Mouse (Mus musculus) adipose tissue, adult 10 weeks (tissue): ENCODE results near the gene Zfp473. TPM values are rescaled to one million over a fixed set of nuclear protein-coding genes. Genes with fewer than 3 reads are reported as not detected.

Source experiments
- polyA plus RNA-seq: library from polyadenylated mRNA; stranded (reverse); fragments of 350-450 nt; fragmentation: Illumina TruSeq; extraction: RNeasy Lipid Tissue Mini Kit (QIAGEN cat#74804); gene quantifications from one replicate; pipeline ENCODE4 v1.2.3, GENCODE M21; 2014; ENCODE audit warnings: low read depth, low replicate concordance

Zfp473 gene
- 0.26 TPM for polyA plus RNA-seq

GRCm38 (mm10) chr7:44750950-44751349 is at the start of gene Zfp473:
TSS of gene Zfp473 (minus strand) at chr7:44751050.

GRCm38 (mm10) chr7:44748101-44749044 is 2.5 kb downstream of the Zfp473 start, which contains the start of gene Vrk3:
TSS of gene Vrk3 (plus strand) at chr7:44748413.

GRCm38 (mm10) chr7:44708574-44708973 is 42.3 kb downstream of the Zfp473 start, which contains the start of gene Izumo2:
TSS of gene Izumo2 (plus strand) at chr7:44708742.

Other genes starting within 250 kb of the Zfp473 start
- 0.36 TPM for gene Mybpc2, start 226.4 kb downstream of the Zfp473 start, polyA plus RNA-seq
- gene Spib, start 219.0 kb downstream of the Zfp473 start, polyA plus RNA-seq, result 0.62 TPM
- 10.1 TPM for gene Pold1, start 202.2 kb downstream of the Zfp473 start, polyA plus RNA-seq
- gene Nr1h2, start 197.1 kb downstream of the Zfp473 start, polyA plus RNA-seq, result 91.4 TPM
- 13.2 TPM for gene Napsa, start 178.7 kb downstream of the Zfp473 start, polyA plus RNA-seq
- gene Kcnc3, start 160.4 kb downstream of the Zfp473 start, polyA plus RNA-seq, result 17.2 TPM
- 9.1 TPM for gene Myh14, start 80.2 kb downstream of the Zfp473 start, polyA plus RNA-seq
- gene Izumo2, start 42.3 kb downstream of the Zfp473 start, polyA plus RNA-seq, result 5.2 TPM
- 29.0 TPM for gene Vrk3, start 2.6 kb downstream of the Zfp473 start, polyA plus RNA-seq
- gene Nup62, start 65.0 kb upstream of the Zfp473 start, polyA plus RNA-seq, result 20.1 TPM
- gene Il4i1, start 65.3 kb upstream of the Zfp473 start, polyA plus RNA-seq, result 3.5 TPM
- 71.7 TPM for gene Atf5, start 65.6 kb upstream of the Zfp473 start, polyA plus RNA-seq
- gene Akt1s1, start 97.9 kb upstream of the Zfp473 start, polyA plus RNA-seq, result 54.3 TPM
- gene Tbc1d17, start 98.0 kb upstream of the Zfp473 start, polyA plus RNA-seq, result 65.2 TPM
- gene Pnkp, start 106.1 kb upstream of the Zfp473 start, polyA plus RNA-seq, result 30.0 TPM
- 146 TPM for gene Ptov1, start 118.7 kb upstream of the Zfp473 start, polyA plus RNA-seq
- gene Med25, start 141.7 kb upstream of the Zfp473 start, polyA plus RNA-seq, result 66.0 TPM
- 22.8 TPM for gene Fuz, start 145.0 kb upstream of the Zfp473 start, polyA plus RNA-seq
- 62.5 TPM for gene Ap2a1, start 178.4 kb upstream of the Zfp473 start, polyA plus RNA-seq
- gene Tsks, start 192.2 kb upstream of the Zfp473 start, polyA plus RNA-seq, result 12.6 TPM
- 8.7 TPM for gene Cpt1c, start 223.8 kb upstream of the Zfp473 start, polyA plus RNA-seq
- gene Prmt1, start 235.5 kb upstream of the Zfp473 start, polyA plus RNA-seq, result 132 TPM
- gene Irf3, start 246.6 kb upstream of the Zfp473 start, polyA plus RNA-seq, result 87.2 TPM
- 18.5 TPM for gene Bcl2l12, start 247.7 kb upstream of the Zfp473 start, polyA plus RNA-seq